Mouse (Mus musculus): ENCODE results near the gene Adam33. TPM values are rescaled to one million over a fixed set of nuclear protein-coding genes. Genes with fewer than 3 reads are reported as not detected.

Adam33 gene
- total and polyA plus RNA-seq, 3 experiments = 0.17 to 0.21 TPM; not detected in 1

DNA sequence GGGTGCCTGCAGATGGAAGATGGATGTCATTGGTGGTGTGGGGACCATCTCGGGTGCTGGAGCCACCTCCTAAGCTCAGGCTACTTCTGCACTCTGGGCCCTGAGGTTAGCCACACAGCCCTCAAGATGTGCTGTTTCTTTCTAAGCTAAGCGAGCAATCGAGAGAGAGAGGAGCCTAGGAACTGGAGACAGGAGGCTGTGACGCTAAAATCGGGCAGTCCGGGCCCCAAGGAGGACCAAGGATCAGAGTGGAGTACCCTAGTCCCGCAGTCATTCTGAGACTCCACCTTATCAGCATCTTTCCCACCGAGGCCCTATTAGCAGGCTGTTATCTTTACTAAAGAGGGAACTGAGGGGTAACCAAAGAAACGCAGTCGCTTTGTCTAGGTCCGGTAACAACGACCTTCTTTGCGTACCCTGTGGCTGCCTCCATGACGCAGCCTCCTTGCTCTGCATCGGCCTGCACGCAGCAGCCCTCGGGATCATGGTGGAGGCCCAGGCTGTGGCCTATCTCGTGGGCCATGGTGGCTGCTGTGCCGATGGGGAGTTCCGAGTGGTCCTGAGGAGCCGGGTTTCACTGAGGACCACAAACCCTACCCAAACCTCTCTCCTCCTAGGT, 8.9 kb downstream of the Adam33 start:
- H3K27ac ChIP-seq (ENCODE audit: insufficient read depth, low read depth) = no peak overlapping the region
- no peak overlapping the region for H3K9ac ChIP-seq (ENCODE audit: insufficient read depth, low read depth)
- in situ Hi-C loops (cut with MboI; ENCODE audit: low pct_ligation_motif_present, low pct_unique_long_range_greater_than_20kb, low sequenced_read_pairs) = no loop called here
- H3K4me1 ChIP-seq (ENCODE audit: control insufficient read depth in 1 of 2, insufficient read depth in 2 of 2) = peaks cover 18 to 35% of the 10 kb centered on the region in 2 experiments
- peaks cover 46% of the 10 kb centered on the region for H3K27me3 ChIP-seq (replicated peaks)
- dilution Hi-C loops (cut with MboI; ENCODE audit: extremely low pct_ligation_motif_present, extremely low pct_unique_long_range_greater_than_20kb, low sequenced_read_pairs) = no loop called here
- no peaks in the 10 kb centered on the region for H3K36me3 ChIP-seq (replicated peaks in 1 of 2; ENCODE audit: control insufficient read depth in 1 of 2, insufficient read depth in 1 of 2, low read length in 1 of 2)
- H3K9me3 ChIP-seq (replicated peaks; ENCODE audit: low read length) = no peaks in the 10 kb centered on the region
- peak overlapping the region in 1 of 3 experiments; percentile 30 for H3K4me3 ChIP-seq (replicated peaks in 1 of 3; ENCODE audit: low read depth in 2 of 3, low read length in 2 of 3, poor library complexity in 1 of 3)
- no peak for DNase-seq (ENCODE audit: extremely low read depth)
- peak overlapping the region; percentile 90 for H3K4me2 ChIP-seq (ENCODE audit: insufficient read depth, low read depth, poor library complexity, severe bottlenecking)
- no peak for TF ChIP-seq ZC3H11A (IDR thresholded peaks at IDR 0.05; ENCODE audit: low read depth, low read length)
- no peak for TF ChIP-seq MAX (IDR thresholded peaks at IDR 0.05; ENCODE audit: low read length)
- TF ChIP-seq HCFC1 (IDR thresholded peaks at IDR 0.05; ENCODE audit: low read depth, low read length) = no peak
- no peak for TF ChIP-seq SMC3 (IDR thresholded peaks at IDR 0.05; ENCODE audit: low read depth, low read length)
- TF ChIP-seq POLR2AphosphoS2 (IDR thresholded peaks at IDR 0.05; ENCODE audit: low read depth, low read length) = no peak
- TF ChIP-seq SIN3A (IDR thresholded peaks at IDR 0.05; ENCODE audit: low read length) = no peak
- no peak for TF ChIP-seq MEF2A (IDR thresholded peaks at IDR 0.05; ENCODE audit: borderline replicate concordance, low read depth, low read length)
- no peak for TF ChIP-seq KAT2A (IDR thresholded peaks at IDR 0.05; ENCODE audit: insufficient replicate concordance, low read length)
- TF ChIP-seq NELFE (IDR thresholded peaks at IDR 0.05; ENCODE audit: low read depth, low read length) = no peak
- TF ChIP-seq RAD21 (IDR thresholded peaks at IDR 0.05; ENCODE audit: low read depth, low read length) = no peak
- H3K79me2 ChIP-seq (replicated peaks; ENCODE audit: control insufficient read depth, extremely low read depth, insufficient read depth, poor library complexity, severe bottlenecking) = no peaks in the 10 kb centered on the region

DNA sequence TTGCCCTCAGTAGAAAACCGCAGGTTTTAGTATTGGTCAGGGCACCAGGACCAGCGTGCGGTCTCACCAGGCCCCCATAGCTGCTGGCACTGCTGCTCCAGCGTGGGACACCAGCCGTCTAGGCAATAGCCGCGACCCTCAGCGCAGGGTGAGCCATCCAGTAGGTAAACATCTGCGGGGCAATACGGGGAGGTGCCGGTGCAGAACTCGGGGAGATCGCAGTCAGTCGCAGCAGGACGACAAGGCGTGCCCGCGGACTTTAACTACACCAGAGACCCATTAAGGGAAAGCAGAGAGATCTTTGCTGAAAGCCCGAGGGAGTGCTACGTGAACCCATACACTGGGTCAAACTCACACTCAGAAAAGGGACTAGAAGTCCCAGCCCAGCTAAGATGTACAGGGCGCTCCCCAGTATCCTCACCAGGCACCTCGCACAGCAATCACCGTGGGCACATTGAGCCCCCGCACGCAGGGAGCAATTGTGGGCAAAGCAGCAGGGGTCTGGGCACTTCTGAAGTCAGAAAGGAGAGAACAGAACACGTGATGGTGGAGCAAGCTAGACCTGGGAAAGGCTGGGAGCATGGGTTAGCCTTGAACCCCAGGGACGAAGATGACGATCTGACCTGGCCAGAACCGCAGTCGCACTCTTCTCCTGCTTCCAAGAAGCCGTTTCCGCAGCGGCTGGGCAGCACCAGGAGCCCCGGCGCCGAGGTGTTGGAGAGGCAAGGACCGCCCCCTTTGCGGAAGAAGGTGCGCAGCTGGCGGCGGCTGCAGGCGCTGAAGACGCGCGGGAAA, 9.6 kb downstream of the Adam33 start:
- Histone ChIP-seq H3K27me3 (replicated peaks) (peaks cover 46% of the 10 kb centered on the region), H3K36me3 (replicated peaks in 1 of 2; ENCODE audit: control insufficient read depth in 1 of 2, insufficient read depth in 1 of 2, low read length in 1 of 2) (no peaks in the 10 kb centered on the region), H3K4me3 (replicated peaks in 1 of 3; ENCODE audit: low read depth in 2 of 3, low read length in 2 of 3, poor library complexity in 1 of 3) (peak overlapping the region in 1 of 3 experiments; percentile 30), H3K79me2 (replicated peaks; ENCODE audit: control insufficient read depth, extremely low read depth, insufficient read depth, poor library complexity, severe bottlenecking) (no peaks in the 10 kb centered on the region), H3K9me3 (replicated peaks; ENCODE audit: low read length) (no peaks in the 10 kb centered on the region), H3K27ac (ENCODE audit: insufficient read depth, low read depth) (no peak overlapping the region), H3K4me2 (ENCODE audit: insufficient read depth, low read depth, poor library complexity, severe bottlenecking) (peak overlapping the region; percentile 90), H3K9ac (ENCODE audit: insufficient read depth, low read depth) (no peak overlapping the region; the same call in 1 of the 2 replicates), H3K4me1 (ENCODE audit: control insufficient read depth in 1 of 2, insufficient read depth in 2 of 2) (peaks cover 18 to 32% of the 10 kb centered on the region in 2 experiments)
- no peak for TF ChIP-seq POLR2A (IDR thresholded peaks at IDR 0.05; ENCODE audit: low read depth, low read length)
- no peak for TF ChIP-seq IRF4 (IDR thresholded peaks at IDR 0.05; ENCODE audit: low read depth, low read length)
- 0 out of 2 replicates have a peak, but pooled peaks have one; percentile 14 for TF ChIP-seq MAX (IDR thresholded peaks at IDR 0.05; ENCODE audit: low read length)
- no peak for TF ChIP-seq PAX5 (IDR thresholded peaks at IDR 0.05; ENCODE audit: low read length)
- TF ChIP-seq MEF2A (IDR thresholded peaks at IDR 0.05; ENCODE audit: borderline replicate concordance, low read depth, low read length) = no peak
- TF ChIP-seq ELF1 (IDR thresholded peaks at IDR 0.05; ENCODE audit: low read depth, low read length) = peak; percentile 42; the same call in 1 of the 2 replicates
- DNase-seq (ENCODE audit: extremely low read depth) = no peak
- in situ Hi-C loops (cut with MboI; ENCODE audit: low pct_ligation_motif_present, low pct_unique_long_range_greater_than_20kb, low sequenced_read_pairs) (no loop called here), dilution Hi-C loops (cut with MboI; ENCODE audit: extremely low pct_ligation_motif_present, extremely low pct_unique_long_range_greater_than_20kb, low sequenced_read_pairs) (no loop called here)

Measured in CH12.LX (cell line).